Mouse (Mus musculus): ENCODE data around the gene Ankrd17. TPM values are rescaled to one million over a fixed set of nuclear protein-coding genes. Genes with fewer than 3 reads are reported as not detected.
A peak's percentile ranks its signal among the peaks of the same experiment; 100 is the strongest.

Gene Ankrd17
- total RNA-seq, 4 experiments from 2014 or later, result 87.8 to 118 (median 94.8) TPM

DNA sequence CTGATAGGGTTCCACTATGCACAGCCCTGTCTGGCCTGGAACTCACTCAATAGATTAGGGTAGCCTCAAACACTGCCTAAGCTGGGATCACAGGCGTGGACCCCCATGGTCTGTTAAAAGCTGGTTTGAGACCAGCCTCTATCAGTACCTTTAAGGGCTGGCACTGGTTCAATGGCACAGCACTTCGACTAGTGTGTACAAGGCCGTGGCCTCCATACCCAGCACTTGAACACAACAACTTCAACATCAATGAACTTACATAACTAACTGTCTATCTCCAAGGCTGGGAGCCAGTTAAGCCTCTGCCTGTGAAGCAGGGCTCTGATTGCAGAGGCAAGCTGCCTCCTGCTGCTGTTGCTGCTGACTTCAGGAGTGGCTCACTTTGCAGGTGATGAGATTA lies 148.6 kb downstream of the Ankrd17 start:
- DNase-seq, result peak; percentile 82

DNA sequence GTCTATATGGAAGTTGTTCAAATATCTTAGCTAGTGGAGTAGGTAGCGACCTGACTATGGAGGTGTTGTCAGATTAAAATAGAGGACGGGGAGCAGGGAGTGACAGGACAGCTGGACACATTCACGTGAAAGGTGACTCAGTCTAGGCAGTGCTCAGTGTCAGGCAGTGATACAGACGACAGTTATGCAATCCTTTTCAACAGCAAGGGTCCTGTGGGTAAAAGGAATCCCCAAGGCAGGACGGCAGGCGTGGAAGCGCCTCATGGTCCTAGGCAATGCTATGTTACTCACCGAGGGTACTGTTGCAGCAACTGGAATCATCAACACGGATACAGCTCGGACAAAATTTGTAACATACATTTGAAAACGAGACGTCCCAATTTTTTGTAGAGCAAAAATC lies 149.2 kb downstream of the Ankrd17 start:
- DNase-seq, result peak; percentile 45

DNA sequence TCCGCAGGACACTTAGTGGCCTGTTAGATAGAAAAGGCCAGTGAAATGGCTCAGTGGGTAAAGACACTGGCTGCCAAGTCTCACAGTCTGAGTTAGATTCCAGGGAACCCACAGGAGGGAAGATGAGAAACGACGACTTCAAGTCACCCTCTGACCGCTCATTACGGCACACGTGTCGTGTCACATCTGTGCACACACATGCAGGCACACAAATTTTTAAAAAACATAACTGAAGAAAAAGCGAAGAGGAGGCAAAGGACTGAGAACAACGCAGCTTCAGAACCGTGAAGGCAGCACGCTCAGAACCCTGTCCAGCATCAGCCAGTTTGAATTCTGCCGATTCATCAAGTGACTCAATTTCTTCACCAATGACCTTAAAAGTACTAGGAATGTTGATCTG lies 153.0 kb downstream of the Ankrd17 start:
- no peak for DNase-seq

DNA sequence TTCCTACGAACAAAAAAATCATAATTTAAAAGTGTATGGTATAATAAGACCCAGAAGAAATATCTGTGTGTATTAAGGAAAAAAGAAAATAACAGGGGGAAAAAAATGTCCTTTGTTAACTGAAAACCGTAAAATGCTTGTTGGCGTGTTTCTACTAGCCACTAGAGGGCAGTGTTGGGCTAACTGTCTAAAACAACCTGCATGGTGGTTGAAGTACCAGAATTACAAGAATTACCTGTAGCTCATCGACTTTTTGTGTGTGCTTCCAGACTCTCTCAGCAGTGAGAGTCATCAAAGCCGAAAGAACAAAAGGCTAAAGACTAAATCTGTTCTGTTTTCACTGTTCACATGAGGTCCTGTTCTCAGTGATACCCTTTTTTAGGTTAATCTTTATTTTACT lies 163.2 kb downstream of the Ankrd17 start:
- DNase-seq, result no peak

DNA sequence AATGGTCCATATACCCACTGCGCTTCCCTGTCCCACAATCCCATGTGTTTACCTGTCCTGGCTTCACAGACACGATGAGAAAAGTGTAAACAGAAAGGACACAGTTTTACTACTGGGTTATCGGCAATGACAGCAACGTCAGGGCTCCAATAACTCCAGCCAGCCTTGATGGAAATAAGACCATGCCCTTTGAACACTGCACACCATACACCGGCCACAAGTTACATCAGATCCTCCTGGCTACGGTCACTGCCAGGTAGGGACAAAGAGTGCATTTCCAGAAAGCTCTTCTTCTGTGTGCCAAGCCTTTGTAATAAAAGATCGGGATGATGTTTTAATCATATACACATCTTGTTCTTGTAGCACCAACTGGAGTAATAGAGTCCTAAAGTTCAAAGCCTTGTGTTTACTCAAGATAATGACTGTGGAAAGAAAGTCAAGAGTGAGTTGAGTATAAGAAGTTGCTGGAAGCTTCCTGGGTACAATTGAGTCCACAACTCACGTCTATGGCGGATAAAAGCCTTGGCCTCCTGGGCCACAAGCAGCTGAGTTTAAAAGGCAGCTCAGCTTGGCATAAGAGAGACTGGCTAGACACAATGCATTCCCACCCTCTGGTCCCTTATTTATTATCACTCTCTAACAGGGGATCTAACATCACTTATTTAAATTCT lies 163.8 kb downstream of the Ankrd17 start:
- DNase-seq, result no peak

DNA sequence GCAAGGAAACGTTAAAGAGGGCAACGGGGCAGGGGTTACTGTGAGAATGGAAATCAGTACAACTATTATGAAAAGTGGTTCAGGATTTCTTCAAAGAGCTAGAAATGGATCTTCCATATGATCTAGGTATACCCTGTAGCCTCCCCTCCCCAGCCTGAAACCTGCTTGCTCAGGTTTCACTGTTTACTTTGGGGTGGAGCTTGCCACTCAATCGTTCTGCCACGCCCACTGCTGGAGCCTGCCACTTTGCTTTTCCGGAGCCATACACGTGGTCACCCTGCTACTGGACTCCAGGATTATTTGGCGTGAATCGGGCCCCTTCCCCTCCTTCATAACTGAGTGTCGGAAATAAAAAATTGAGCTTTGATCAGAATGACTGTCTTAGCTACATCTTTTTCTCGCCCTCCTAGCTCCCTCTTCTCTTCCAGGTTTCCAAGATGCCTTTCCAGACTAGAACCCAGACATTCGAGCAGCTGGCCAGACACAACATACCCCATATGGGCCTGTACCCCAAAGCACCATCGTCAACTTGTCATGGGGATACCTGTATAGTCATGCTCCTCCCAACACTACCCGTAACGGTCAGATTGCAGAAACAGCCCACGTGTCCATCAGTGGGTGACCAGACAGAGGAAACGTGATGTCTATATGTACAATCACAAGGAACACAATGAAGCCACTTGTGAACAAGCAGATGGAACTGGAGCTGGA lies 166.3 kb downstream of the Ankrd17 start:
- DNase-seq, result no peak

DNA sequence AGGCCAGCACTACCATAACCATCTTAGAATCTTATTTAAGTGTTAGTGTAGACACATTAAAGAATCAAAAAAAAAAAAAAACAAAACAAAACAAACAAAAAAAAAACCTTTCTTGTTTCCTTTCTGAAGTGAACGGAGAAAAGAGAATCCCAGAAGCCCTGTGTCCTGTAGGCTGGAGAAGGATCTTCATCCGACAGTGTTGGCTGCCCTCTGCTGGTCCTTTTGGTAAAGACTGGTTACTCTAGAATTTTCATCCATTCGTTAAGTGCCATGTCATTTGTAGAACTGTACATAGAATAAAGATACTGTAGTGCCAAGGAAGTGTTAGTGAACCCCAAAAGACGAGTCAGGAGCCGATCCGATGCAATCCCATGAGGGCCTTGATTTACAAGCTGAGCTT lies 171.5 kb downstream of the Ankrd17 start:
- DNase-seq, result no peak

DNA sequence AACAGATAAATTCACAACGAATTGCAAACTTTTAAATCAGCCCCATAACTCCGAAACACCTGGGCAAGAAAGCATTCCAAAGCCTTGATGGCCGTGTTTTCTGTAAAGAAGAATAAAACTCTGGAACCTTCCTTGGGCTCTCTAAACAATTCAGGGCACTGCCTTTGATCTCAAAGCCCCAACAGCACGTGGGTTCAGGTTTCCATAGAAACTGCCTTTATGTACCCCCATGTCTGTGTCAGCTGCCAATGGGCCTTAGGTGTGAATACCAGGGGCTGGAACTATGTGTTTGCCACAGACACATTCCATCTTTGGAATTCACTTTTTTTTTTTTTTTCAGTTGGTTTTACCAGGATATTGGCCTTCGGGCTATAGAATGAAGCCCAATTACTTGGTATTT lies 183.6 kb downstream of the Ankrd17 start:
- no peak for DNase-seq

DNA sequence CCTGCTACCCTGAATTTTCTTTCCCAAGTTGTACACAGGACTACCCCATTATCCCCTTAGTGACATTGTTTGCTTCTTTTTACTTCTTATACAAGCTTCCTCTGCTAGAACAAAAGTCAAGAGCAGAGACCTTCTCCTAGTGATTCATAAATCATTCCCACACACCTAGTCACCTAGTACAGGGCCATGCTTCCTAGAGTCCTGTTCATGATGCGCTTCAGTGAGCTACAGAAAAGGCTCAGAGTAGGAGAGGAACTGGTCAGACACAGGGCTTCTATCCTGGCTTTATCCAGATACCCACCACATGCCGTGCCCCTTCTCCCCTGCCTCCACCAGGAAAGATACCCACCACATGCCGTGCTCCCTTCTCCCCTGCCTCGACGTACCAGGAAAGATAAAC lies 187.3 kb downstream of the Ankrd17 start:
- DNase-seq, result no peak

DNA sequence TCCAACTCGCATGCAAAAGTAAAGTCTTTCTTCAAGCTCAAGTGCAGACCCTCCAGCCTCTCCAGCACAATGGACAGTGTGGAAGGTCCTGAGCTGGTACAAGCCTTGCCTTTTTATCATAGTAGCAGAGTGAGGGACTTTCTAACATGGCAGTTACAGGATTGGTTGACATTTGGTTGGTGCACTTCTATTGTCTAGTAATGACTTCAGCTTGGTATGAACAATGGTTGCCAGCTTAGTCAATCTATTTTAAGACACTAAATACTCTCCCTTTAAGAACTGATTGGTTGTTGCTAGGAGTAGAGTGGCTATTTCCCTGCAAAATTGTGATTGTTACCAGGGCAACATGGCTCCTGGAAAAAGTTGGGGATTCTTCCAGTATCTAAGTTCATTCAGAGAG lies 188.3 kb downstream of the Ankrd17 start:
- no peak for DNase-seq

Other genes with a start within 250 kb of the Ankrd17 start
- gene Cox18, start 142.6 kb downstream of the Ankrd17 start, total RNA-seq (2022), result 10 to 100 TPM; 25.3 to 52.1 (median 38.0) TPM
- 1 to 10 TPM; 3.5 to 4.9 (median 3.9) TPM for gene Gm9958, start 627 bp upstream of the Ankrd17 start, total RNA-seq (2022)
- gene Alb, start 94.3 kb upstream of the Ankrd17 start, total RNA-seq (2022), result 10 to 100 TPM in 2 of 4 experiments, 1 to 10 TPM in 2; 1.6 to 22.6 (median 9.2) TPM
- gene Afp, start 124.2 kb upstream of the Ankrd17 start, total RNA-seq (2022), result not detected
- gene Afm, start 152.4 kb upstream of the Ankrd17 start, total RNA-seq (2022), result under 1 TPM in 2 of 4 experiments, not detected in 2; 0.12 to 0.35 TPM
- not detected for gene 5830473C10Rik, start 194.5 kb upstream of the Ankrd17 start, total RNA-seq (2022)

Measured in adrenal gland, adult 8-10 months (tissue).